Mouse (Mus musculus): ENCODE data around the gene Foxk2. TPM values are rescaled to one million over a fixed set of nuclear protein-coding genes. Genes with fewer than 3 reads are reported as not detected.
A peak's percentile ranks its signal among the peaks of the same experiment; 100 is the strongest.

The Foxk2 gene
- polyA plus RNA-seq, 1 experiment from 2014 or later = 16.4 TPM

DNA sequence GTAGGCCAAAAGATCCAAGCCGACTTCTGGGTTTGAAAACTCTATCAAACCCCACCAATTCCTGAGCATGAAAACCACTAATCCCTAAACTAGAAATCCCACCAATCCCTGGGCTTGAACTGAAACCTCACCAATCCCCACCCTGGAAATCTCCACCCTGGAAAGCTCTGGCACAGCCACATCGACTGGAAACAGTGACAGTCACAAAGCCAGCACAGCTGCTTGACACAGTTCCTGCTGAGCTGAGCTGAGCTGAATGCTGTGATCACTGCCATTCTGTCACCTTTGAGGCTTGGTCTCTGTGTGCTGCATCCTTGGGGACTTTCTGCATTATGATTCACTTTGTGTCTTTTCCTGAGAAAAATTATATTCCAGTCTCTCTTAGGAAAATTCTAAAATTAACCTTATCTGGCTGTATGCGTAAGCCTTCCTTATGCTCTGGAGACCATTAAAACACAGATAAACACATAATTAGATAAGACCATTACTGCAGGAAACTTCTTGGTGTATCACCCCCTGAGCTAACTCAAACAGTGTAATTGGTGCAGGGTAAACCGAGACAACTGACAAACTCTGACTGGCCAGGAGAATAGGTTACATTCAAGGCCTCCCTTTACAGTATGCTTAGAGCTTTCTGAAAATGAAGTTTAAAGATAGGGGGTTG is 28.0 kb upstream of the Foxk2 start:
- no peak overlapping the region for H3K4me3 ChIP-seq (ENCODE audit: low read depth, low read length)
- H3K4me1 ChIP-seq (replicated peaks; ENCODE audit: control insufficient read depth, insufficient read depth, low read length) = peaks cover 9% of the 10 kb centered on the region
- no peak overlapping the region for H3K27ac ChIP-seq (ENCODE audit: low read depth, low read length)
- H3K27me3 ChIP-seq (ENCODE audit: control insufficient read depth, insufficient read depth, low read length) = no peaks in the 10 kb centered on the region
- no peaks in the 10 kb centered on the region for H3K9me3 ChIP-seq (ENCODE audit: control insufficient read depth, low read length)
- WGBS = 51% methylated on average over 4 of the region's 4 CpGs
- no peaks in the 10 kb centered on the region for H3K36me3 ChIP-seq (ENCODE audit: control insufficient read depth, insufficient read depth, low read length)
- DNase-seq (ENCODE audit: low spot score) = no peak
- no peak for ATAC-seq (replicated peaks; ENCODE audit: low FRiP score)
- no peak overlapping the region for H3K9ac ChIP-seq (ENCODE audit: low read length)
- no peak overlapping the region for H3K4me2 ChIP-seq (ENCODE audit: low read depth, low read length, severe bottlenecking)

DNA sequence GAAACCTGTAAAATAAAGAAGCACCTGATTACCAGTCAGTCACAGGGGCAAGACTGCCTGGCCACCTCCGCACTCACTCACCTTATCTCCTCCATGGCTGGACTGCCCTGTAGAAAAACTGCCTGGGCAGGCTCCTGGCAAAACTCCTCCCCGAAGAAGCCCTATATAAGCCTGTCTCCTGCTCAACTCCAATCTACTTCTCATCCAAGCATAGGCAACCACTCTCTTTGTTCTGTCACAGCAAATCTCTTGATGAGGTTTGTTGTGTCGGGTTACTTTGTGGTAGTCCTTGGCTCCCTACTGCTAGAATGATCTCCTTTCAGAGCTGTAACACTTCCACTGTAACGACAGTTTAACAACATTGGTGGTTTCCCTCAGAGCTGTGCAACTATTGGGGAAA is 27.1 kb upstream of the Foxk2 start:
- Histone ChIP-seq H3K9ac (ENCODE audit: low read length) (no peak overlapping the region), H3K9me3 (ENCODE audit: control insufficient read depth, low read length) (no peaks in the 10 kb centered on the region), H3K4me1 (replicated peaks; ENCODE audit: control insufficient read depth, insufficient read depth, low read length) (peaks cover 9% of the 10 kb centered on the region), H3K27me3 (ENCODE audit: control insufficient read depth, insufficient read depth, low read length) (no peaks in the 10 kb centered on the region), H3K4me2 (ENCODE audit: low read depth, low read length, severe bottlenecking) (no peak overlapping the region), H3K27ac (ENCODE audit: low read depth, low read length) (no peak overlapping the region), H3K36me3 (ENCODE audit: control insufficient read depth, insufficient read depth, low read length) (no peaks in the 10 kb centered on the region), H3K4me3 (ENCODE audit: low read depth, low read length) (no peak overlapping the region)
- DNase-seq (ENCODE audit: low spot score) = no peak
- ATAC-seq (replicated peaks; ENCODE audit: low FRiP score) = no peak
- 37% methylated on average over 4 of the region's 4 CpGs for WGBS

DNA sequence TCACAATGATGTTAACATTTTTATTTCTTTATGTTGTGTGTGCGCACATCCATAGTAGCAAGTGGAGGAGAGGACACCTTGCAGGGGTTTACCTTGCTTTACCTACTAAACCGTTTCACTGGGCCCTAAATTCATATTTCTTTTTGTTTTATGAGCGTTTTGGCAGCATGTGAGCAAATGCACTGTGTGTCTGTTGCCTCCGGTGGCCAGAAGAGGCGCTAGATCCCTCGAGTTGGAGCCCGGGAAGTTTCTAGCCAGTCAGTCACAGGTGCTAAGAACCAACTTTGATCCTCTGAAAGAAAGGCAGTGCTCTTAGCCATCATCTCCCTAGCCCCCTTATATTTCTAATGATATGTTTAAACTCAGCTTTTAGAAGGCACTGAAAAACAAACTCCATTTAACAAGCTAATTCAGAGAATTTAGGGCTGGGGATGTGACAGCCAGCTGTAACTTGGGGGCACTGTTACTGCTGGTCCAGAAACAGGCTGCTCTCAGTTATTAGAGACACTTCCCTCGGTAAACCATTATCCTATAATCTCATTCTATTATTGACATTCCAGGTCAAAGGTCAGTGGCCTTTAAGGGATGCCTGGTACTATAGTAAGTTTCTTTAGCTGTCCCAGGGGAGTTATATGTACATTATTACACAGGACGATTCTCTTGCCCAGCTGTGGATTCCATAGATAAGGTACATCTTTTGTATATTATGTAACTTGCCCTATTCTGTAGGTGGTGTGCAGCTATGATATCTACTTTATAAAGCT is 24.1 kb upstream of the Foxk2 start:
- peak overlapping the region; percentile 99; the same call in 1 of the 2 replicates for H3K27ac ChIP-seq (ENCODE audit: low read depth, low read length)
- H3K4me1 ChIP-seq (replicated peaks; ENCODE audit: control insufficient read depth, insufficient read depth, low read length) = peaks cover 7% of the 10 kb centered on the region
- H3K4me2 ChIP-seq (ENCODE audit: low read depth, low read length, severe bottlenecking) = no peak overlapping the region; the same call in 1 of the 2 replicates
- 27% methylated on average over 9 of the region's 9 CpGs for WGBS
- no peaks in the 10 kb centered on the region for H3K9me3 ChIP-seq (ENCODE audit: control insufficient read depth, low read length)
- H3K4me3 ChIP-seq (ENCODE audit: low read depth, low read length) = no peak overlapping the region; the same call in 1 of the 2 replicates
- H3K9ac ChIP-seq (ENCODE audit: low read length) = peak overlapping the region; percentile 79; the same call in 1 of the 2 replicates
- DNase-seq (ENCODE audit: low spot score) (peak; percentile 66), ATAC-seq (replicated peaks; ENCODE audit: low FRiP score) (no peak)
- H3K27me3 ChIP-seq (ENCODE audit: control insufficient read depth, insufficient read depth, low read length) = no peaks in the 10 kb centered on the region
- H3K36me3 ChIP-seq (ENCODE audit: control insufficient read depth, insufficient read depth, low read length) = no peaks in the 10 kb centered on the region

DNA sequence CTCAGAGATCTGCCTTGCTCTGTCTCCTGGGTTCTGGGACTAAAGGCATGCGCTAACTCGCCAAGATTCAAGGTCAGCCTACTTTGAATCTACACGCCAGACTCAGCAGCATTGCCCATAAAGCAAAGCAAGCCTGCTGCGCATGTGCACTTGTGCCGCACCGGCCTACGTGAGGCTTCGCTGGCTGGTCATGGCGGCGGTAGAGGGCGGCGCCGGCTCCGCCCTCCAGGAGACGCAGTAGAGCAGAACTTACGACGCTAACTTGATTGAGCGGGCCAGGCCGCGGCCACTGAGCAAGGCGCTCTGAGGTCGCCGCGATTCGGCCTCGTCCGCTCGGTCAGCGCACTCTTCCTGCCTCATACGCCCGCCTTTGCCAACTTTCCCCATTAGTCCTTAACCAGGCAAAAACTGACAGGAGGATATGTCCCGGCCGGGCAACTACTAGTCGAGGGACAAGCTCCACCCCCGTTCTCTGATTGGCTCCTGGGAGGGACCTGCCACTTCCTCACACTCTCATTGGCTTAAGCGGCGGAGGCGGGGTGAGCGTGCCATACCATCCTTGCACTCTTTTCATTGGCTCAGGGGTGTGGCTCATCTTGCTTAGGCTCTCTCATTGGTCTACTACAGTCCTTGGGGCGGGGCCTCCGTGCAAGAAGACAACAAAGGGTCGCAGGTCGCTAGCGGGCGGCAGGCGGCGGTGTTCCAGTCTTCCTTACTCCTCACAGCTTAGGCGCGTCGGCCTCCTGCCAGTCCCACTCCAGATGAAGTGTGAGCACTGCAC is 23.0 kb upstream of the Foxk2 start, which contains the start of gene Narf:
Narf (plus strand) TSS at position 690 of the 781 bp plus-strand sequence.
- ATAC-seq (replicated peaks; ENCODE audit: low FRiP score) (peak; percentile 100), DNase-seq (ENCODE audit: low spot score) (peak; percentile 99)
- peak within 1 kb of the TSS; percentile 99 for H3K27ac ChIP-seq (ENCODE audit: low read depth, low read length)
- H3K9ac ChIP-seq (ENCODE audit: low read length) = peak within 1 kb of the TSS; percentile 82
- no peaks in the 10 kb centered on the region for H3K9me3 ChIP-seq (ENCODE audit: control insufficient read depth, low read length)
- under 1% methylated on average over 50 of the region's 50 CpGs for WGBS
- H3K4me2 ChIP-seq (ENCODE audit: low read depth, low read length, severe bottlenecking) = peak within 1 kb of the TSS; percentile 61
- no peaks in the 10 kb centered on the region for H3K27me3 ChIP-seq (ENCODE audit: control insufficient read depth, insufficient read depth, low read length)
- H3K4me3 ChIP-seq (ENCODE audit: low read depth, low read length) = peak within 1 kb of the TSS; percentile 73
- H3K4me1 ChIP-seq (replicated peaks; ENCODE audit: control insufficient read depth, insufficient read depth, low read length) = peaks cover 7% of the 10 kb centered on the region
- H3K36me3 ChIP-seq (ENCODE audit: control insufficient read depth, insufficient read depth, low read length) = no peaks in the 10 kb centered on the region

DNA sequence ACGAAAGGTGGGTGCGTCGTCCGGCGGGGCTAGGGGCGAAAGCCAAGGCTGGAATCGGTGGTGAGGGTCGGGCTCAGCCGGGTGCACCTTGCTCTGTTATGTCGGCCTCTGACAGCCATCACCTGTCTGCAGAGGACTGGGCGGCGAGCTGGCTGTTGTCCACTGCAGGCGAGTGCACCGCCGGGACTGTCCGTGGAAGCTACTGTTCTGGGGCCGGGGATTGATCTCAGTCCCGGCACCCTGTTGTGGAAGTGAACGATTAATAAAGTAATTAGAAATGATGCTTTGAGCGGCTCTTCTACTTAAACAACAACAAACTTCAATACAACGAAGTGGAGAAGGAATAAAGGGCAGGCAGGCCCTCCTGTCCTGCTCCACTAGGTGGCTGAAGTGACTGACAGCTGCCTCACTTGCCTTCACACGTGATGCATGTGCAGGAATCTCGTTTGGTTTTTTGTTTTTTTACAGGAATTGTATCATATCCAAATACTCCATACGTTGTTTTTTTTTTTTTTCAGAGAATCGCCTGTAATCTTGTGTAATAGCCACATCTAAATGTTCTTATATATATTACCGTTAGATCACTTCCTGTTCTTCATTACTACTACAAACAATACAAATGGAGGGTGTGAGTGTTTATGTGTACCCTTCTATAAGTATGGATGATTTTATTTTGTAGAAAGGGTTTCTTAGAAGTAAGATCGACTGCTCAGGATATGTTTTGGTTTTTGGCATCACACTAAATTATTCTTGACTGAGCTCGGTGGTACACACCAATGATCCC is 22.3 kb upstream of the Foxk2 start:
- Histone ChIP-seq H3K9me3 (ENCODE audit: control insufficient read depth, low read length) (no peaks in the 10 kb centered on the region), H3K27ac (ENCODE audit: low read depth, low read length) (peak overlapping the region; percentile 99), H3K27me3 (ENCODE audit: control insufficient read depth, insufficient read depth, low read length) (no peaks in the 10 kb centered on the region), H3K36me3 (ENCODE audit: control insufficient read depth, insufficient read depth, low read length) (no peaks in the 10 kb centered on the region), H3K4me2 (ENCODE audit: low read depth, low read length, severe bottlenecking) (peak overlapping the region; percentile 61), H3K9ac (ENCODE audit: low read length) (peak overlapping the region; percentile 82), H3K4me1 (replicated peaks; ENCODE audit: control insufficient read depth, insufficient read depth, low read length) (peaks cover 7% of the 10 kb centered on the region), H3K4me3 (ENCODE audit: low read depth, low read length) (peak overlapping the region; percentile 73)
- peak; percentile 57 for ATAC-seq (replicated peaks; ENCODE audit: low FRiP score)
- 6% methylated on average over 28 of the region's 28 CpGs for WGBS
- DNase-seq (ENCODE audit: low spot score) = no peak

DNA sequence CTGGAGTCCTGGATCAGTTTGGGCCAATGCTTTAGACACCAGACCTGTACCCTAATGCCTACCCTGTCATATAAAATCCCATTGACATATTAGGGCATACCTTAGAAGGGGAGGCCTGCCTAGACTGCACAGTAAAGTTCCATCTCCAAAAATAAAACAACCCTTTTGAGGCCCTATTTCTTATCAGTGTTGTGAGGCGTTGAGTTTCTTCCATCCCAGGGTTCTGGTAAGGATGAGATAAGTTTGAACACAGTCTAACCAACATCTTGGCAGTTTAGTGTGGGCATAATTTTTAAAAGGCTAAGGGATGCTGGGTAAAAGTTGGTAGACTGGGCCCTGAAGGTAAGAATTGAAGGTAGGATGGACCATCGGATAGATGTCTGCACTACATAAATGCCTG is 20.1 kb upstream of the Foxk2 start:
- no peak overlapping the region for H3K9ac ChIP-seq (ENCODE audit: low read length)
- WGBS = 94% methylated on average over 2 of the region's 2 CpGs
- H3K27ac ChIP-seq (ENCODE audit: low read depth, low read length) = no peak overlapping the region
- peaks cover 7% of the 10 kb centered on the region for H3K4me1 ChIP-seq (replicated peaks; ENCODE audit: control insufficient read depth, insufficient read depth, low read length)
- no peak overlapping the region for H3K4me3 ChIP-seq (ENCODE audit: low read depth, low read length)
- H3K4me2 ChIP-seq (ENCODE audit: low read depth, low read length, severe bottlenecking) = no peak overlapping the region
- no peaks in the 10 kb centered on the region for H3K9me3 ChIP-seq (ENCODE audit: control insufficient read depth, low read length)
- no peak for ATAC-seq (replicated peaks; ENCODE audit: low FRiP score)
- H3K27me3 ChIP-seq (ENCODE audit: control insufficient read depth, insufficient read depth, low read length) = no peaks in the 10 kb centered on the region
- no peak for DNase-seq (ENCODE audit: low spot score)
- H3K36me3 ChIP-seq (ENCODE audit: control insufficient read depth, insufficient read depth, low read length) = no peaks in the 10 kb centered on the region; the same call in 1 of the 2 replicates

DNA sequence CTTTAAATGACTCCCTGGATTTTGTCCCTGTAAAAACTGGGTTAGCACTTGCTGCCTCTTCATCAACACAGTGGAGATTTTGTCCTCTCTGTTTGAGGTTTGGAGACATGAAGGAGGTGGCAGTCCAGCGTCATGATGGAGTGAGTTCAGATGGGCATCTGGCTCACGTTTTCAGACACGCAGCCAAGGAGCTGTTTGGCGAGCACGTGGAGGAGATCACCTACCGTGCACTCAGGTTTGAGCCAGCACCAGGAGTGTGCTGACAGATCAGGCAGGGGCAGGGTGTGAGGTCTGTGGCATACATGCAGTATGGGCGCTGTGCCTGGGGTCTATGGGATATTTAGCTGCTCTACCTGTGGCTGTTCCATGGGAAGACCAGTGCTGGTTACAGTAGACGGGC is 9.6 kb upstream of the Foxk2 start:
- Histone ChIP-seq H3K27me3 (ENCODE audit: control insufficient read depth, insufficient read depth, low read length) (no peaks in the 10 kb centered on the region), H3K4me3 (ENCODE audit: low read depth, low read length) (no peak overlapping the region), H3K9ac (ENCODE audit: low read length) (no peak overlapping the region), H3K27ac (ENCODE audit: low read depth, low read length) (no peak overlapping the region), H3K9me3 (ENCODE audit: control insufficient read depth, low read length) (no peaks in the 10 kb centered on the region), H3K4me1 (replicated peaks; ENCODE audit: control insufficient read depth, insufficient read depth, low read length) (no peaks in the 10 kb centered on the region), H3K4me2 (ENCODE audit: low read depth, low read length, severe bottlenecking) (no peak overlapping the region), H3K36me3 (ENCODE audit: control insufficient read depth, insufficient read depth, low read length) (peaks cover 24% of the 10 kb centered on the region; the same call in 1 of the 2 replicates)
- no peak for DNase-seq (ENCODE audit: low spot score)
- WGBS = 93% methylated on average over 8 of the region's 8 CpGs
- no peak for ATAC-seq (replicated peaks; ENCODE audit: low FRiP score)
